Mouse (Mus musculus): ENCODE results near the gene Tor1a.

DNA sequence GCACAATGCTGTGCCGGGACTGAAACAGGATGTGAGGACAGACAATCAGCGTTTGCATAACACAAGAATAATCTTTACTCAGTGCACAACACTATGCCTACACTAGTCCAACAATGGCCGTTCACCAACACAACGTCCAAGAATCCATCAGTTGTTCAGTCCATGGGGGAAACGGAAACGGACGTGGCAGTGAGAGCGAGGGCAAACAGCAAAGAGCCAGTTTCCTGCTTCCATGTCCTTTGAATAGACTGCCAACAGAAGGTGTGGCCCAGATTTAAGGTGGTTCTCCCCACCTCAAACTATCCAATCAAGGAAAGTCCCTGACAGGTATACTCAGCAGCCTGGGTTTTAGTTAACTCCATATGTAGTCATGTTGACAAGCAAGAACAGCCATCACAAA is 30.0 kb downstream of the Tor1a start:
- no peak for TF ChIP-seq CTCF (IDR thresholded peaks at IDR 0.05)
- no peak for TF ChIP-seq EP300 (IDR thresholded peaks at IDR 0.05)

All from lung, postnatal 0 days (tissue).